Comparison of ENCODE assay signal across 10 mouse cellular contexts in genomic region chr5:112847985-112848542, GRCm38 (mm10). TPM values are rescaled to one million over a fixed set of nuclear protein-coding genes. Genes with fewer than 3 reads are reported as not detected.
DNase-seq lines count a peak whose midpoint lies in the region; ATAC-seq and TF ChIP-seq lines count a peak whose summit lies in the region.
"Had no signal": no experiment of that assay in that cellular context is flagged by ENCODE, and none has a peak within 500 bp of the region (broad histone marks: within the 10 kb centered on the region; RNA-seq: fewer than 3 reads in every experiment).

No protein-coding gene starts in this region.

- DNase-seq in forebrain, embryonic 10.5 days (ENCODE audit: extremely low spot score, low spot score) = no peak
- no peak for DNase-seq in forebrain, postnatal 0 days
- DNase-seq in hindbrain, postnatal 0 days (ENCODE audit: low spot score) = peak; percentile 50
- DNase-seq in c-Kit-positive CD71-positive TER-119-positive erythroid progenitor cells, embryonic 14.5 days (ENCODE audit: low spot score) = no peak
- DNase-seq in liver, postnatal 0 days = no peak
- DNase-seq in gastrocnemius, adult 8-10 months (ENCODE audit: low spot score in 2 of 2) = no peak

- H3K4me2 ChIP-seq in forebrain, postnatal 0 days (ENCODE audit: low read depth) = no peak overlapping the region
- H3K4me2 ChIP-seq in embryonic facial prominence, embryonic 15.5 days (replicated peaks) = 0 out of 2 replicates have a peak overlapping the region, but pooled peaks have one; percentile 5
- peak overlapping the region; percentile 6; the same call in 1 of the 2 replicates for H3K4me2 ChIP-seq in hindbrain, postnatal 0 days (ENCODE audit: low read depth, low read length)
- H3K4me2 ChIP-seq in midbrain, embryonic 16.5 days (ENCODE audit: low read length) = peak overlapping the region; percentile 26
- no peak overlapping the region for H3K4me2 ChIP-seq in liver, postnatal 0 days (ENCODE audit: low read depth, low read length)

- TF ChIP-seq EP300 in liver, postnatal 0 days (IDR thresholded peaks at IDR 0.05; ENCODE audit: low read depth) = no peak

- H3K9me3 ChIP-seq in forebrain, embryonic 10.5 days = no peaks in the 10 kb centered on the region
- H3K9me3 ChIP-seq in forebrain, postnatal 0 days (ENCODE audit: low read length) = no peaks in the 10 kb centered on the region
- H3K9me3 ChIP-seq in embryonic facial prominence, embryonic 15.5 days (replicated peaks) = no peaks in the 10 kb centered on the region
- H3K9me3 ChIP-seq in hindbrain, postnatal 0 days (ENCODE audit: low read length) = no peaks in the 10 kb centered on the region
- no peaks in the 10 kb centered on the region for H3K9me3 ChIP-seq in midbrain, embryonic 16.5 days (replicated peaks; ENCODE audit: control insufficient read depth, low read length, poor library complexity, severe bottlenecking)
- no peaks in the 10 kb centered on the region for H3K9me3 ChIP-seq in liver, postnatal 0 days (ENCODE audit: low read length)

- H3K9ac ChIP-seq in forebrain, postnatal 0 days = no peak overlapping the region
- no peak overlapping the region for H3K9ac ChIP-seq in embryonic facial prominence, embryonic 15.5 days
- no peak overlapping the region for H3K9ac ChIP-seq in hindbrain, postnatal 0 days (replicated peaks; ENCODE audit: low read length)
- H3K9ac ChIP-seq in midbrain, embryonic 16.5 days (ENCODE audit: low read depth, low read length) = 0 out of 2 replicates have a peak overlapping the region, but pooled peaks have one; percentile 6
- H3K9ac ChIP-seq in liver, postnatal 0 days (replicated peaks) = no peak overlapping the region
- H3K9ac ChIP-seq: liver, embryonic 14.5 days had no signal

- no peak for ATAC-seq in forebrain, postnatal 0 days
- no peak for ATAC-seq in embryonic facial prominence, embryonic 15.5 days (ENCODE audit: insufficient number of reproducible peaks, low FRiP score, low TSS enrichment, low read depth)
- ATAC-seq in hindbrain, postnatal 0 days = no peak
- ATAC-seq in midbrain, embryonic 16.5 days = no peak
- no peak for ATAC-seq in liver, postnatal 0 days

- WGBS in forebrain, embryonic 10.5 days = 7% methylated on average over 25 of the region's 25 CpGs
- 7% methylated on average over 25 of the region's 25 CpGs for WGBS in forebrain, postnatal 0 days
- 9% methylated on average over 25 of the region's 25 CpGs for WGBS in embryonic facial prominence, embryonic 15.5 days
- 8% methylated on average over 25 of the region's 25 CpGs for WGBS in hindbrain, postnatal 0 days
- WGBS in midbrain, embryonic 16.5 days = 7% methylated on average over 24 of the region's 25 CpGs
- 27% methylated on average over 24 of the region's 25 CpGs for WGBS in liver, postnatal 0 days (ENCODE audit: insufficient replicate concordance)

- no peaks in the 10 kb centered on the region for H3K36me3 ChIP-seq in forebrain, embryonic 10.5 days (replicated peaks)
- H3K36me3 ChIP-seq in forebrain, postnatal 0 days (ENCODE audit: insufficient read depth) = no peaks in the 10 kb centered on the region
- H3K36me3 ChIP-seq in embryonic facial prominence, embryonic 15.5 days = no peaks in the 10 kb centered on the region
- no peaks in the 10 kb centered on the region for H3K36me3 ChIP-seq in hindbrain, postnatal 0 days (ENCODE audit: insufficient read depth, low read length)
- no peaks in the 10 kb centered on the region for H3K36me3 ChIP-seq in midbrain, embryonic 16.5 days (ENCODE audit: control insufficient read depth, insufficient read depth, low read length)
- H3K36me3 ChIP-seq in liver, postnatal 0 days (replicated peaks; ENCODE audit: insufficient read depth, low read length) = no peaks in the 10 kb centered on the region

- peak overlapping the region; percentile 48; the same call in 1 of the 2 replicates for H3K27ac ChIP-seq in forebrain, embryonic 10.5 days
- no peak overlapping the region for H3K27ac ChIP-seq in forebrain, postnatal 0 days (ENCODE audit: low read depth, low read length)
- no peak overlapping the region for H3K27ac ChIP-seq in embryonic facial prominence, embryonic 15.5 days (replicated peaks)
- H3K27ac ChIP-seq in hindbrain, postnatal 0 days = no peak overlapping the region
- 0 out of 2 replicates have a peak overlapping the region, but pooled peaks have one; percentile 33 for H3K27ac ChIP-seq in midbrain, embryonic 16.5 days (ENCODE audit: low read length)
- no peak overlapping the region for H3K27ac ChIP-seq in liver, postnatal 0 days (ENCODE audit: low read depth)
- H3K27ac ChIP-seq: liver, embryonic 14.5 days had no signal

- peaks cover 75% of the 10 kb centered on the region for H3K4me1 ChIP-seq in forebrain, embryonic 10.5 days
- peaks cover 13% of the 10 kb centered on the region; the same call in 1 of the 2 replicates for H3K4me1 ChIP-seq in forebrain, postnatal 0 days (ENCODE audit: insufficient read depth)
- H3K4me1 ChIP-seq in embryonic facial prominence, embryonic 15.5 days = peaks cover 31% of the 10 kb centered on the region
- H3K4me1 ChIP-seq in hindbrain, postnatal 0 days (ENCODE audit: insufficient read depth, low read length) = peaks cover 16% of the 10 kb centered on the region
- H3K4me1 ChIP-seq in midbrain, embryonic 16.5 days (ENCODE audit: control insufficient read depth, insufficient read depth, low read length) = peaks cover 50% of the 10 kb centered on the region
- H3K4me1 ChIP-seq in liver, postnatal 0 days (ENCODE audit: insufficient read depth) = no peaks in the 10 kb centered on the region

- no peak for TF ChIP-seq CTCF in forebrain, postnatal 0 days (IDR thresholded peaks at IDR 0.05; ENCODE audit: low read depth)
- no peak for TF ChIP-seq CTCF in hindbrain, postnatal 0 days (IDR thresholded peaks at IDR 0.05; ENCODE audit: low read depth)
- no peak for TF ChIP-seq CTCF in liver, postnatal 0 days (IDR thresholded peaks at IDR 0.05; ENCODE audit: low read depth)

- H3K4me3 ChIP-seq in forebrain, embryonic 10.5 days = peak overlapping the region; percentile 38
- H3K4me3 ChIP-seq in forebrain, postnatal 0 days (ENCODE audit: low read depth, low read length) = no peak overlapping the region
- no peak overlapping the region for H3K4me3 ChIP-seq in embryonic facial prominence, embryonic 15.5 days (replicated peaks)
- H3K4me3 ChIP-seq in hindbrain, postnatal 0 days (ENCODE audit: low read length) = no peak overlapping the region
- no peak overlapping the region for H3K4me3 ChIP-seq in midbrain, embryonic 16.5 days (ENCODE audit: low read depth, low read length)
- no peak overlapping the region for H3K4me3 ChIP-seq in liver, postnatal 0 days (ENCODE audit: low read depth, low read length)

- H3K27me3 ChIP-seq in forebrain, embryonic 10.5 days (ENCODE audit: poor library complexity, severe bottlenecking) = peaks cover 54% of the 10 kb centered on the region
- no peaks in the 10 kb centered on the region for H3K27me3 ChIP-seq in forebrain, postnatal 0 days (ENCODE audit: insufficient read depth, low read length)
- peaks cover 16% of the 10 kb centered on the region for H3K27me3 ChIP-seq in embryonic facial prominence, embryonic 15.5 days
- H3K27me3 ChIP-seq in hindbrain, postnatal 0 days (ENCODE audit: insufficient read depth, low read length) = no peaks in the 10 kb centered on the region
- no peaks in the 10 kb centered on the region for H3K27me3 ChIP-seq in midbrain, embryonic 16.5 days (ENCODE audit: control insufficient read depth, insufficient read depth, low read depth, low read length)
- H3K27me3 ChIP-seq in liver, postnatal 0 days (ENCODE audit: insufficient read depth, low read length) = no peaks in the 10 kb centered on the region

RNA-seq across cellular contexts. Expression of gene Myo18b, which starts 48.1 kb away (rescaled TPM):
- 0.10 and 0.27 TPM in 2 replicates for polyA plus RNA-seq in forebrain, embryonic 10.5 days (2016; fragmentation: Nextera tagmentation; extraction: Ambion mirVana)
- 2.0 and 2.5 TPM in 2 replicates for total RNA-seq in forebrain, postnatal 0 days (2014; rRNA removed)
- 1.0 and 1.6 TPM in 2 replicates for polyA plus RNA-seq in forebrain, postnatal 0 days (2015; fragmentation: Nextera tagmentation; extraction: Ambion mirVana)
- 2.6 and 4.4 TPM in 2 replicates for polyA plus RNA-seq in embryonic facial prominence, embryonic 15.5 days (2015; fragmentation: Nextera tagmentation; extraction: Ambion mirVana)
- total RNA-seq in hindbrain, postnatal 0 days (2014; rRNA removed) = 1.9 and 2.3 TPM in 2 replicates
- polyA plus RNA-seq in hindbrain, postnatal 0 days (2015; fragmentation: Nextera tagmentation; extraction: Ambion mirVana) = 0.75 and 1.1 TPM in 2 replicates
- polyA plus RNA-seq in midbrain, embryonic 16.5 days (2015; fragmentation: Nextera tagmentation; extraction: Ambion mirVana) = 2.0 TPM in 2 replicates
- 0.15 TPM in 1 of 2 replicates, not detected in the other for polyA plus RNA-seq in liver, postnatal 0 days (2015; fragmentation: Nextera tagmentation; extraction: Ambion mirVana)
- total RNA-seq in gastrocnemius, adult 8-10 months (2022) = 100 to 1,000 TPM; 340 to 389 (median 350) TPM
- total RNA-seq: megakaryocyte-erythroid progenitor cell, adult 5-6 weeks had no signal

Comparison
In these comparisons a context has a peak if more than half of its experiments do, and no peak if none do; other contexts are left out.
1. H3K27ac ChIP-seq: peak in forebrain, embryonic 10.5 days (single experiment) and midbrain, embryonic 16.5 days (single experiment); none in forebrain, postnatal 0 days (single experiment), embryonic facial prominence, embryonic 15.5 days (single experiment), hindbrain, postnatal 0 days (single experiment) and liver, postnatal 0 days (single experiment).
2. H3K4me2 ChIP-seq: peak in embryonic facial prominence, embryonic 15.5 days (single experiment), hindbrain, postnatal 0 days (single experiment) and midbrain, embryonic 16.5 days (single experiment); none in forebrain, postnatal 0 days (single experiment) and liver, postnatal 0 days (single experiment).